Mouse (Mus musculus) heart, adult 2 months (tissue): ENCODE measurements around the gene Ubash3b.

Experiments used
- CTCF ChIP-seq: fragments of 200-600 bp; IDR thresholded peaks from 2 replicates; pipeline ENCODE4 v1.8.1; 2022; ENCODE audit warnings: antibody characterized with exemption, mild to moderate bottlenecking, moderate library complexity
- EP300 ChIP-seq: fragments of 200-500 bp; IDR thresholded peaks from 2 replicates; pipeline ENCODE4 v1.6.1; 2011; ENCODE audit warnings: low read depth, low read length, control low read depth; ENCODE audit not compliant: insufficient read depth
- POLR2A ChIP-seq: fragments of 200-500 bp; IDR thresholded peaks from 2 replicates; pipeline ENCODE4 v1.6.1; 2011; ENCODE audit warnings: mild to moderate bottlenecking, low read depth, low read length, control low read depth; ENCODE audit not compliant: insufficient read depth

DNA sequence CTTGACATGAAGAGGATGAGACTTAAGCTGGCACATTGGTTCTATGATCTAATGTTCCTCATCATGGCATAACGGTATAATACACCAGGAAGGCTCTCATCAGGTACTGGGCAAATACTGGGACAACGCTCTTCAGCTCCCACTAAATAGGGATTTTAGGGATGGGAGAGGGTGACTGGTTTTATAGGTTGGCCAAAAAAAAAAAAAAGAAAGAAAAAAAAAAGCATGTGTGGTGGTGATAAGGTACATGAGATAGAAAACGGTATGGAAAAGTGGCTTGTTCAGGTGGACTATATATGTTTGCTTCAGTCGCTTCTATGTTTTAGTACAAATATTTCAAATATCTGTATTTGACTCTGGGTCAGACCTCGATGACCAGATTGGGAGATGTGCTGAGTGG is 86.0 kb downstream of the Ubash3b start:
- no peak for TF ChIP-seq CTCF
- TF ChIP-seq POLR2A = no peak
- TF ChIP-seq EP300 = no peak
